ENCODE assay signal across 22 mouse cellular contexts in the genomic region with DNA sequence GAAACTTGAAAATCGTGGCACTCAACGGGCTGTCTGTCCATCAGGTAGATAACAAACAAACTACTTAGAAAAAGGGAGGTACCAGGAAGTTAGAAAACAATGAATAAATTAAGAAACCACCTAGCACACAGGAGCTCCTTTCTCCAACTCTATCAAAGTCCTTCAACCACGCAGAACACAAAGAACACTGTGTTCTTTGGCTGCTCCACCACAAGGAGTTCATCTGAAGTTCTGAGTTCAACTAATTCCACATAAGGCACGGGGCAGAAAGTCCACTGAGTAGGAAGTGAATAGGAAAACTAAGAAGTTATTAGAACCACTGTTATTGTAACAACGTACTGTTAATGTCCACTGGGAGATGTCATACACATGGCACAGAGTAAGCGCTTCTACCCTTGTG. TPM values are rescaled to one million over a fixed set of nuclear protein-coding genes. Genes with fewer than 3 reads are reported as not detected.
DNase-seq lines count a peak whose midpoint lies in the region; ATAC-seq and TF ChIP-seq lines count a peak whose summit lies in the region.
"Had no signal": no experiment of that assay in that cellular context is flagged by ENCODE, and none has a peak within 500 bp of the region (broad histone marks: within the 10 kb centered on the region; RNA-seq: fewer than 3 reads in every experiment).

No protein-coding gene starts in this region.

- 51% methylated on average over 6 of the region's 6 CpGs for WGBS in kidney, adult 2 months
- 73% methylated on average over 6 of the region's 6 CpGs for WGBS in lung, postnatal 0 days
- WGBS in stomach, postnatal 0 days, result 70% methylated on average over 6 of the region's 6 CpGs

- H3K27ac ChIP-seq in kidney, adult 2 months (ENCODE audit: insufficient read depth, low read depth, low read length), result peak overlapping the region; percentile 53
- no peak overlapping the region; the same call in 1 of the 2 replicates for H3K27ac ChIP-seq in lung, postnatal 0 days (ENCODE audit: low read length)
- H3K27ac ChIP-seq in stomach, postnatal 0 days (replicated peaks), result no peak overlapping the region
- H3K27ac ChIP-seq: embryonic facial prominence, embryonic 10.5 days; embryonic facial prominence, embryonic 13.5 days; forebrain, embryonic 12.5 days; forebrain, embryonic 15.5 days; hindbrain, embryonic 12.5 days; hindbrain, embryonic 15.5 days had no signal

- no peak for TF ChIP-seq POLR2A in kidney, adult 2 months (IDR thresholded peaks at IDR 0.05; ENCODE audit: low read depth, low read length)

- H3K36me3 ChIP-seq in kidney, adult 2 months (ENCODE audit: control insufficient read depth, insufficient read depth, low read length), result peaks cover 2% of the 10 kb centered on the region; the same call in 1 of the 2 replicates
- H3K36me3 ChIP-seq in lung, postnatal 0 days (ENCODE audit: insufficient read depth, low read length), result peaks cover 21% of the 10 kb centered on the region
- peaks cover 16% of the 10 kb centered on the region for H3K36me3 ChIP-seq in stomach, postnatal 0 days (ENCODE audit: control insufficient read depth, insufficient read depth, low read length)
- H3K36me3 ChIP-seq: forebrain, embryonic 15.5 days had no signal

- H3K9me3 ChIP-seq in lung, postnatal 0 days (ENCODE audit: low read length), result no peaks in the 10 kb centered on the region
- H3K9me3 ChIP-seq in stomach, postnatal 0 days (ENCODE audit: control insufficient read depth, low read length), result no peaks in the 10 kb centered on the region
- H3K9me3 ChIP-seq: embryonic facial prominence, embryonic 10.5 days; embryonic facial prominence, embryonic 13.5 days; forebrain, embryonic 12.5 days; forebrain, embryonic 15.5 days; hindbrain, embryonic 12.5 days; hindbrain, embryonic 15.5 days had no signal

- no peak for TF ChIP-seq CTCF in kidney, adult 2 months (conservative IDR thresholded peaks at IDR 0.05; ENCODE audit: insufficient read depth, insufficient read length, low read depth, low read length)
- TF ChIP-seq CTCF in lung, postnatal 0 days (IDR thresholded peaks at IDR 0.05), result no peak
- TF ChIP-seq CTCF in stomach, postnatal 0 days (IDR thresholded peaks at IDR 0.05; ENCODE audit: low read depth), result no peak

- H3K4me2 ChIP-seq in lung, postnatal 0 days (replicated peaks; ENCODE audit: low read depth, low read length), result no peak overlapping the region
- H3K4me2 ChIP-seq in stomach, postnatal 0 days (replicated peaks; ENCODE audit: low read depth), result no peak overlapping the region
- H3K4me2 ChIP-seq: embryonic facial prominence, embryonic 13.5 days; forebrain, embryonic 12.5 days; forebrain, embryonic 15.5 days; heart, embryonic 11.5 days; hindbrain, embryonic 12.5 days; hindbrain, embryonic 15.5 days had no signal

- no peak overlapping the region for H3K9ac ChIP-seq in lung, postnatal 0 days (replicated peaks; ENCODE audit: low read depth)
- H3K9ac ChIP-seq in stomach, postnatal 0 days (ENCODE audit: low read length), result no peak overlapping the region
- H3K9ac ChIP-seq: embryonic facial prominence, embryonic 13.5 days; forebrain, embryonic 12.5 days; forebrain, embryonic 15.5 days; hindbrain, embryonic 12.5 days; hindbrain, embryonic 15.5 days had no signal

- no peak; the same call in 1 of the 2 replicates for ATAC-seq in lung, postnatal 0 days
- peak; percentile 79 for ATAC-seq in stomach, postnatal 0 days (ENCODE audit: low FRiP score, low TSS enrichment)
- ATAC-seq: forebrain, embryonic 15.5 days had no signal

- peak; percentile 77 for DNase-seq in kidney, adult 2 months
- no peak for DNase-seq in kidney, postnatal 14 days
- DNase-seq in lung, postnatal 0 days (ENCODE audit: low spot score), result no peak
- no peak for DNase-seq in lung, postnatal 14 days
- no peak for DNase-seq in stomach, postnatal 0 days (ENCODE audit: low spot score)
- DNase-seq in adrenal gland, postnatal 25 days, result no peak
- DNase-seq: adrenal gland, adult 2 months; adrenal gland, postnatal 14 days; cerebellum, adult 11-12 months; cerebellum, adult 8-10 months; cerebellum, postnatal 10 days; cerebellum, postnatal 36 days; embryo, embryonic 11 days; gastrocnemius, postnatal 14 days had no signal

- H3K27me3 ChIP-seq in kidney, adult 2 months (replicated peaks; ENCODE audit: control insufficient read depth, insufficient read depth, low read length), result no peaks in the 10 kb centered on the region
- no peaks in the 10 kb centered on the region for H3K27me3 ChIP-seq in lung, postnatal 0 days (replicated peaks; ENCODE audit: insufficient read depth, low read length)
- H3K27me3 ChIP-seq in stomach, postnatal 0 days (ENCODE audit: control insufficient read depth, insufficient read depth, low read length), result no peaks in the 10 kb centered on the region
- H3K27me3 ChIP-seq: embryonic facial prominence, embryonic 13.5 days; forebrain, embryonic 12.5 days; forebrain, embryonic 15.5 days; hindbrain, embryonic 12.5 days; hindbrain, embryonic 15.5 days had no signal

- peaks cover 38% of the 10 kb centered on the region for H3K4me1 ChIP-seq in kidney, adult 2 months (ENCODE audit: control insufficient read depth, insufficient read depth, low read length)
- H3K4me1 ChIP-seq in lung, postnatal 0 days (ENCODE audit: insufficient read depth, low read depth, low read length), result peaks cover 7% of the 10 kb centered on the region; the same call in 1 of the 2 replicates
- 0 out of 2 replicates have a peak, but pooled peaks cover 4% of the 10 kb centered on the region for H3K4me1 ChIP-seq in stomach, postnatal 0 days (replicated peaks; ENCODE audit: control insufficient read depth, insufficient read depth)
- H3K4me1 ChIP-seq: forebrain, embryonic 15.5 days; hindbrain, embryonic 15.5 days had no signal

- TF ChIP-seq EP300 in lung, postnatal 0 days (IDR thresholded peaks at IDR 0.05), result peak; percentile 32; the same call in 1 of the 2 replicates
- TF ChIP-seq EP300 in stomach, postnatal 0 days (optimal IDR thresholded peaks at IDR 0.05), result no peak

- no peak overlapping the region for H3K4me3 ChIP-seq in kidney, adult 2 months (ENCODE audit: insufficient read depth, low read depth, low read length)
- no peak overlapping the region for H3K4me3 ChIP-seq in lung, postnatal 0 days (ENCODE audit: low read depth, low read length)
- no peak overlapping the region for H3K4me3 ChIP-seq in stomach, postnatal 0 days (ENCODE audit: low read depth, low read length)
- H3K4me3 ChIP-seq: embryonic facial prominence, embryonic 10.5 days; embryonic facial prominence, embryonic 13.5 days; erythroblast, embryonic 14.5 days; forebrain, embryonic 12.5 days; forebrain, embryonic 15.5 days; hindbrain, embryonic 12.5 days; hindbrain, embryonic 15.5 days had no signal

RNA-seq across cellular contexts. Expression of a gene that starts 39.4 kb away (rescaled TPM):
- 20.1 and 22.2 TPM in 2 replicates for polyA plus RNA-seq in kidney, adult 2 months (2012; rRNA removed)
- polyA plus RNA-seq in lung, postnatal 0 days (2015; fragmentation: Nextera tagmentation; extraction: Ambion mirVana), result 82.9 and 89.4 TPM in 2 replicates
- polyA plus RNA-seq in stomach, postnatal 0 days (2015; fragmentation: Nextera tagmentation; extraction: Ambion mirVana), result 34.3 and 35.0 TPM in 2 replicates
- 70.1 and 91.5 TPM in 2 replicates for total RNA-seq in adrenal gland, postnatal 25 days (2021)

RNA-seq across cellular contexts. Expression of a gene that starts 56.6 kb away (rescaled TPM):
- 21.2 and 30.1 TPM in 2 replicates for polyA plus RNA-seq in kidney, adult 2 months (2012; rRNA removed)
- 88.4 and 89.0 TPM in 2 replicates for polyA plus RNA-seq in lung, postnatal 0 days (2015; fragmentation: Nextera tagmentation; extraction: Ambion mirVana)
- polyA plus RNA-seq in stomach, postnatal 0 days (2015; fragmentation: Nextera tagmentation; extraction: Ambion mirVana), result 79.9 and 80.9 TPM in 2 replicates
- total RNA-seq in adrenal gland, postnatal 25 days (2021), result 58.9 and 66.4 TPM in 2 replicates
